Mouse (Mus musculus): ENCODE results near the gene Gm17428.

DNA sequence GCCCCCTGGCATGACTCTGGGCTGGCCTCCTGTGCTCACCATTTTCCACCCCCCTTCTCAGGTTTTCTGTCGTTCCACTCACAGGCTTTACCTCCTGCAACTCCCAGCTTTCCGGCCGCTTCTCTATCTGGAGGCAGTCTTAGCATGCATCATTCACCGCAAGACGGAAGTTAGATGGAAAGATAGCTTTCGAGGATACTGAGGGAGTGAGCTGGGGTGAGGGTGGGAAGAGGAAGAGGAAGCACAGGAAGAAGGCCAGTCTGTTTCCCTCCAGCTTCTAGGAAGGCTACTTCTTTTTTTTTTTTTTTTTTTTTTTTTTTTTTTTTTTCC, 39.9 kb upstream of the Gm17428 start:
- TF ChIP-seq CTCF (IDR thresholded peaks at IDR 0.05; ENCODE audit: low read depth, low read length): no peak
- TF ChIP-seq POLR2A (IDR thresholded peaks at IDR 0.05; ENCODE audit: insufficient read depth, low read length): no peak

Measured in ES-Bruce4 (cell line).